Mouse (Mus musculus): ENCODE data around the gene Adh5. TPM values are rescaled to one million over a fixed set of nuclear protein-coding genes. Genes with fewer than 3 reads are reported as not detected.
"Not testable (repeated sequence)": the region's sequence is repeated elsewhere in the genome, so short reads cannot be mapped to it uniquely, and the experiment has no call there.

Gene Adh5
- total and polyA plus RNA-seq, 3 experiments: 40.7 to 82.3 (median 74.1) TPM

DNA sequence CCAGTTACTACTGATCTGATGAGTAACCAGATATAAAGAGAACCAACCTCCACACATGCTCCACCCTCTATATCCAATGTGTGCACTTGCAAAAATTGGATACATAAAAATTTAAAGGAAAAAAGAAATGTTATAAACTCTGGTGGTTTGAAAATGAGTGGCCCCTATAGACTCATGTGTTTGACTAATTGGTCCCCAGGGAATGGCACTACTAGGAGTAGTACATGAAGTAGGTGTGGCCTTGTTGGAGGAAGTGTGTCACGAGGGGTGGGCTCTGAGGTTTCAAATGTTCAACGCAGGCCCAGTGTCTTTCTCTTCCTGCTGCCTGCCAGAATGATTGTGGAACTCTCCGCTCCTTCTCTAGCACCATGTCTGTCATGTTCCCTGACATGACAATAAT is 18.9 kb downstream of the Adh5 start:
- 87% methylated on average over 3 of the region's 3 CpGs for WGBS
- DNase-seq: no peak
- TF ChIP-seq EP300 (IDR thresholded peaks at IDR 0.05; ENCODE audit: insufficient read depth, low read depth, low read length) (no peak), POLR2A (IDR thresholded peaks at IDR 0.05; ENCODE audit: insufficient read depth, low read depth, low read length) (no peak), CTCF (IDR thresholded peaks at IDR 0.05) (no peak)

DNA sequence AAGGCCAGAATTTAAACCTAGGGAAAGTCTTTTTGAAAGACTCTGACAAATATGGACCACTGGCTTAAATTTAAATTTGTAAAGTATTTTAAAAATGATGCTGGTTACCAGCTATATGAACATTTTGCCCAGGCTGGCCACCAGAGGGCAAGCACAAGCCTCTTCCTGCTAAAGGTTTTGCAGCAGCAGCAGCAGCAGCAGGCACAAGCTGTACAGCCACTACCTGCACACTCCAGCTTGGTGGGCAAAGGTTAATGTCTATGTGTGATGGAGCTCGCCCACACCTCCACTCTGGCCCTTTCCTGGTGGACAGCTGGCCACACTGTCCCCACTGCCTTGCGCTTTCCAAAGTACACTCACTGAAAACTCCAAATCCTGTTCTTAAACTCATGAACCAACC is 20.2 kb downstream of the Adh5 start:
- no peak for DNase-seq
- no peaks in the 10 kb centered on the region for H3K27me3 ChIP-seq (ENCODE audit: control insufficient read depth, insufficient read depth, low read length)
- H3K9ac ChIP-seq (ENCODE audit: low read depth, low read length): no peak overlapping the region
- no peak overlapping the region for H3K4me3 ChIP-seq
- intact Hi-C loops (cut with DNase I): loop anchor here (10.0 kb wide), 1 partner anchor 152 kb away; no protein-coding TSS in a partner anchor
- TF ChIP-seq EP300 (IDR thresholded peaks at IDR 0.05; ENCODE audit: insufficient read depth, low read depth, low read length) (no peak), CTCF (IDR thresholded peaks at IDR 0.05) (peak; percentile 65), POLR2A (IDR thresholded peaks at IDR 0.05; ENCODE audit: insufficient read depth, low read depth, low read length) (no peak)
- 79% methylated on average over 2 of the region's 2 CpGs for WGBS
- H3K79me2 ChIP-seq (replicated peaks; ENCODE audit: control insufficient read depth, insufficient read depth, low read length): no peaks in the 10 kb centered on the region
- no peaks in the 10 kb centered on the region for H3K4me1 ChIP-seq (ENCODE audit: control insufficient read depth, insufficient read depth, low read length)
- H3K36me3 ChIP-seq (ENCODE audit: control insufficient read depth, insufficient read depth, low read length): peaks cover 8% of the 10 kb centered on the region
- H3K27ac ChIP-seq: no peak overlapping the region

More for the DNA sequence above, 18.9 kb downstream of the Adh5 start:
- Histone ChIP-seq H3K9ac (ENCODE audit: low read depth, low read length) (no peak overlapping the region), H3K27me3 (ENCODE audit: control insufficient read depth, insufficient read depth, low read length) (no peaks in the 10 kb centered on the region), H3K79me2 (replicated peaks; ENCODE audit: control insufficient read depth, insufficient read depth, low read length) (no peaks in the 10 kb centered on the region), H3K4me1 (ENCODE audit: control insufficient read depth, insufficient read depth, low read length) (no peaks in the 10 kb centered on the region), H3K4me3 (no peak overlapping the region), H3K36me3 (ENCODE audit: control insufficient read depth, insufficient read depth, low read length) (peaks cover 7% of the 10 kb centered on the region), H3K27ac (no peak overlapping the region)
- intact Hi-C loops (cut with DNase I): loop anchor here (10.0 kb wide), 1 partner anchor 153 kb away; no protein-coding TSS in a partner anchor

DNA sequence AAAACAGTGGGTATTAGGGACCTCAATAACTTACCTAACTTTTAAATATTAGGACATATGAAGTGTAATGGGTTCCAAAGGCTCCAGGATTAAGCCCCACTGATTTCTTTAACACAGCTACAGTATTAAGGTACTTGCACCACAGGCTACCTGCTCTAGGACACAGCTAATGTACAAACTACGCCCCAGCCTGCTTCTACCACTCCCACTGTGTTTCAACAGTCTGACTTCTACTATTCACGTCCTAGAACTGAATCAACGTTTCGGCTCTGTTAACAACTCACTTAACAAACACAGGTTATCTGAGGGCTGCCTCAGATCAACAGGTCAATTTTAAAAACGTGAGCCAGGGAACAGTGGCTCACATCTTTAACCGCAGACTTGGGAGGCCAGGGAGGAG is 20.9 kb downstream of the Adh5 start:
- intact Hi-C loops (cut with DNase I): loop anchor here (10.0 kb wide), 1 partner anchor 151 kb away; no protein-coding TSS in a partner anchor
- Histone ChIP-seq H3K9ac (ENCODE audit: low read depth, low read length) (no peak overlapping the region), H3K4me1 (ENCODE audit: control insufficient read depth, insufficient read depth, low read length) (no peaks in the 10 kb centered on the region), H3K79me2 (replicated peaks; ENCODE audit: control insufficient read depth, insufficient read depth, low read length) (no peaks in the 10 kb centered on the region), H3K27me3 (ENCODE audit: control insufficient read depth, insufficient read depth, low read length) (no peaks in the 10 kb centered on the region), H3K4me3 (no peak overlapping the region), H3K27ac (no peak overlapping the region), H3K36me3 (ENCODE audit: control insufficient read depth, insufficient read depth, low read length) (peaks cover 8% of the 10 kb centered on the region)
- TF ChIP-seq EP300 (IDR thresholded peaks at IDR 0.05; ENCODE audit: insufficient read depth, low read depth, low read length): no peak
- no peak for TF ChIP-seq POLR2A (IDR thresholded peaks at IDR 0.05; ENCODE audit: insufficient read depth, low read depth, low read length)
- no peak for TF ChIP-seq CTCF (IDR thresholded peaks at IDR 0.05)
- WGBS: 86% methylated on average over 6 of the region's 6 CpGs
- DNase-seq: no peak

DNA sequence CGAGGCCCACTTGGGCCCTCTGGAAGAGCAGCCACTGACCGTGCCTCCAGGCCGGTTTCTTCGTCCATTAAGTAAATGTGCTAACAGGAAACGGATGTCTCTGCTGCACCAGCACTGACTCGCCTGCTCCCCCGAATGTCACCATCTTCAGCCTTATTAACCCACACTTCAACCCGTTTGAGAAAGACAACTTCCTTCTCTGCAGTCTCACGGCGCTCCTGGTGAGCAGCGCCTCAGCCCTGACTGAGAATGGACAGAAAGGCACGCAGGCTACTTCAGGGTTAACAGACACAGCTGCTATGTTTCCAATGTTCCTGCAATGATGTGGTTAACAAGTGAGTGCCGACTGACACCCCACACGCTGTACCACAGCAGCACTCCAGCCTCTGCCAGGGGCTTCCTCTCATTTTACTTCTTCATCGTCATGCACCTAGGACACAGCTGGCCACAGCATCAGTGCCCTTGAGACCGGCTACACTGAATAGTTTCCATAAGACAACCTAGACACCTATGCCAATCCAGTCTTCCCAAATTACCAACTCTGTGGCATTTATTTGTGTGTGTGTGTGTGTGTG is 21.8 kb downstream of the Adh5 start:
- Histone ChIP-seq H3K4me1 (ENCODE audit: control insufficient read depth, insufficient read depth, low read length) (no peaks in the 10 kb centered on the region), H3K27ac (no peak overlapping the region), H3K9ac (ENCODE audit: low read depth, low read length) (no peak overlapping the region), H3K4me3 (no peak overlapping the region), H3K79me2 (replicated peaks; ENCODE audit: control insufficient read depth, insufficient read depth, low read length) (no peaks in the 10 kb centered on the region), H3K27me3 (ENCODE audit: control insufficient read depth, insufficient read depth, low read length) (no peaks in the 10 kb centered on the region), H3K36me3 (ENCODE audit: control insufficient read depth, insufficient read depth, low read length) (peaks cover 8% of the 10 kb centered on the region)
- no peak for DNase-seq
- 65% methylated on average over 16 of the region's 16 CpGs for WGBS
- intact Hi-C loops (cut with DNase I): loop anchor here (10.0 kb wide), 1 partner anchor 150 kb away; no protein-coding TSS in a partner anchor
- TF ChIP-seq EP300 (IDR thresholded peaks at IDR 0.05; ENCODE audit: insufficient read depth, low read depth, low read length): no peak
- TF ChIP-seq POLR2A (IDR thresholded peaks at IDR 0.05; ENCODE audit: insufficient read depth, low read depth, low read length): no peak
- no peak for TF ChIP-seq CTCF (IDR thresholded peaks at IDR 0.05)

DNA sequence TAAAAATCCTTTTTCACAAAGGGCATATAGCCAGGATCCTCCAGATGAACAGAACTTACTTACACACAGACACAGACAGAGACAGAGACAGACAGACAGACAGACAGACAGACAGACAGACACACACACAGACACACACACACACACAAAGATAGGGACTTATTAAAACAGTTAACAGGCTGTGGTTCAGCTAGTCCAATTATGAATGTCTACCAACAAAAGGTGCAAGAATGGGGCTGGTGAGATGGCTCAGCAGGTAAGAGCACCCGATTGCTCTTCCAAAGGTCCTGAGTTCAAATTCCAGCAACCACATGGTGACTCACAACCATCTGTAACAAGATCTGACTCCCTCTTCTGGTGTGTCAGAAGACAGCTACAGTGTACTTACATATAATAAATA is 23.8 kb downstream of the Adh5 start:
- H3K27me3 ChIP-seq (ENCODE audit: control insufficient read depth, insufficient read depth, low read length); H3K79me2 ChIP-seq (replicated peaks; ENCODE audit: control insufficient read depth, insufficient read depth, low read length); H3K4me1 ChIP-seq (ENCODE audit: control insufficient read depth, insufficient read depth, low read length); H3K4me3 ChIP-seq; H3K27ac ChIP-seq; DNase-seq; H3K9ac ChIP-seq (ENCODE audit: low read depth, low read length); H3K36me3 ChIP-seq (ENCODE audit: control insufficient read depth, insufficient read depth, low read length): not testable (repeated sequence)
- intact Hi-C loops (cut with DNase I): loop anchor here (10.0 kb wide), 1 partner anchor 148 kb away; no protein-coding TSS in a partner anchor
- 93% methylated on average over 1 of the region's 1 CpGs for WGBS

DNA sequence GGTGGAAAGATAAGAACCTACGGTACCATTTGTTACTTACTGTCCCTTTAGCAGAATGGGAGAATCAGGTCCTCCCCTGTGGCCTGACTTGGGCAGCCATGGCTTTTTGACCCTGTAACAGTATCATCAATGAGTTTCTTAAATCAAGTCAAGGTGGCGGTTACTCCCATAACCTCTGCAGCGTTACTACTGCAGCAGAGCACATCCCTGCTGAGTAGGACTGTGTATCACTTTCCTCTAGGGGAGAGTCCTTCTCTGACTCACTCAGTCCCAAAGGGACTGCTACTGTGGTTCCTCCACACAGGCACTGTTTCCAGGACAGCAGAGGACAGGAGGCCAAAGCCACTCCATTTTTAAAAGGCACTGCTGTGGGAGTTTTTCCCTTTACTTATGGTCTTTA is 28.2 kb downstream of the Adh5 start:
- no peak for TF ChIP-seq CTCF (IDR thresholded peaks at IDR 0.05)
- TF ChIP-seq EP300 (IDR thresholded peaks at IDR 0.05; ENCODE audit: insufficient read depth, low read depth, low read length): no peak
- TF ChIP-seq POLR2A (IDR thresholded peaks at IDR 0.05; ENCODE audit: insufficient read depth, low read depth, low read length): no peak
- intact Hi-C loops (cut with DNase I): no loop called here
- Histone ChIP-seq H3K27me3 (ENCODE audit: control insufficient read depth, insufficient read depth, low read length) (no peaks in the 10 kb centered on the region), H3K36me3 (ENCODE audit: control insufficient read depth, insufficient read depth, low read length) (peaks cover 5% of the 10 kb centered on the region), H3K4me3 (no peak overlapping the region), H3K27ac (no peak overlapping the region), H3K4me1 (ENCODE audit: control insufficient read depth, insufficient read depth, low read length) (no peaks in the 10 kb centered on the region), H3K79me2 (replicated peaks; ENCODE audit: control insufficient read depth, insufficient read depth, low read length) (no peaks in the 10 kb centered on the region), H3K9ac (ENCODE audit: low read depth, low read length) (no peak overlapping the region)
- DNase-seq: no peak
- 84% methylated on average over 3 of the region's 3 CpGs for WGBS

All from heart, adult 2 months (tissue).